Mouse (Mus musculus) Patski (cell line): Measurements from ENCODE around the gene Asic4. TPM values are rescaled to one million over a fixed set of nuclear protein-coding genes. Genes with fewer than 3 reads are reported as not detected.

Experiments
- ATAC-seq: fragments of 100-300 bp; one replicate; pipeline ENCODE4 v1.8.0; 2021
- CTCF ChIA-PET: fragments of 350-600 bp; sonication (Branson Sonifier 250); formaldehyde crosslinking; loops from one replicate; lab custom pipeline; 2022; ENCODE audit warnings: inconsistent platforms; lab: Charles Lee
- POLR2A ChIA-PET: fragments of 350-600 bp; sonication (Branson Sonifier 250); formaldehyde crosslinking; loops from one replicate; lab custom pipeline; 2022; ENCODE audit warnings: antibody characterized with exemption, inconsistent platforms; lab: Charles Lee
- DNase-seq: peaks from one replicate; pipeline ENCODE4 v3.0.0-alpha.2; 2011; ENCODE audit warnings: low read depth, low spot score
- H3K27me3 ChIP-seq: fragments of 371-371 bp; one replicate; pipeline ENCODE4 v1.5.1; 2021
- CTCF ChIP-seq: fragments of 100-300 bp; IDR thresholded peaks from one replicate; pipeline ENCODE4 v1.5.1; 2021
- in situ Hi-C: fragments of 300-500 bp; cut with MboI; formaldehyde crosslinking; loops from 3 replicates; pipeline ENCODE4 v1.11.1; 2018; ENCODE audit warnings: low pct_unique_long_range_greater_than_20kb, mixed read lengths
- polyA plus RNA-seq: library from polyadenylated mRNA; unstranded; gene quantifications from one replicate; pipeline ENCODE4 v1.2.3, GENCODE M21; 2021

The Asic4 gene
- polyA plus RNA-seq, 1 experiment from 2014 or later, result 0.04 TPM

GRCm38 (mm10) chr1:75449377-75450135, 680 bp upstream of the Asic4 start:
- in situ Hi-C loops, result no loop called here
- ChIA-PET POLR2A (no interaction called here), CTCF (interaction anchor here (2.1 to 3.9 kb wide), 2 partner anchors 8 to 18 kb away, joined by 5 to 31 read pairs; no protein-coding TSS in a partner anchor)
- no peak for TF ChIP-seq CTCF
- no peak for DNase-seq
- ATAC-seq, result no peak
- H3K27me3 ChIP-seq, result peaks cover 38% of the 10 kb centered on the region

DNA sequence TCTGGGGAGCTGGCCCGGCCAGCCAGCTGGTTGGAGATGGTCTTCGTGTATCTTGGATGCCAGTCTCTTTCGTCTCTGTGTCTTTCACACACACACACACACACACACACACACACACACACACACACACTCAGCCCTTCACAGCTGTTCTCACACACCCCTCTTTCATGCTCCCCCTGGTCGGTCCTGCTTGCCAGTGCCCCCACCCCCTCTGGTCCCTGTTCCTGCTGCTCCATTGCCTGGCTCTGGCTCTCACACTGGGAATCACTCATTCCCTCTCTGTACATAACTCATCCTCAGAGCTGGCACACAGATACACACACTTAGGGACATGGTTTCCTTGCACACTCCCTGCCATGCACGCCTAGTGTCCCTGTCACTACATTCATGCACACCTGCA, 1.7 kb downstream of the Asic4 start:
- CTCF ChIA-PET, result interaction anchor here (1.0 to 2.2 kb wide), 3 partner anchors 15 to 142 kb away, joined by 3 to 8 read pairs (median 5); no protein-coding TSS in a partner anchor
- in situ Hi-C loops, result no loop called here
- H3K27me3 ChIP-seq, result peaks cover 38% of the 10 kb centered on the region
- POLR2A ChIA-PET, result interaction anchor here (0.7 to 0.9 kb wide), 3 partner anchors 10 to 93 kb away, joined by 3 read pairs; no protein-coding TSS in a partner anchor
- TF ChIP-seq CTCF, result no peak
- no peak for DNase-seq
- no peak for ATAC-seq

GRCm38 (mm10) chr1:75455433-75455832, 5.2 kb downstream of the Asic4 start:
- in situ Hi-C loops, result no loop called here
- ATAC-seq, result no peak
- POLR2A ChIA-PET, result no interaction called here
- TF ChIP-seq CTCF, result no peak
- CTCF ChIA-PET, result interaction anchor here (3.6 kb wide), 1 partner anchor 11 kb away, joined by 23 read pairs; no protein-coding TSS in a partner anchor
- DNase-seq, result no peak
- peaks cover 20% of the 10 kb centered on the region for H3K27me3 ChIP-seq

DNA sequence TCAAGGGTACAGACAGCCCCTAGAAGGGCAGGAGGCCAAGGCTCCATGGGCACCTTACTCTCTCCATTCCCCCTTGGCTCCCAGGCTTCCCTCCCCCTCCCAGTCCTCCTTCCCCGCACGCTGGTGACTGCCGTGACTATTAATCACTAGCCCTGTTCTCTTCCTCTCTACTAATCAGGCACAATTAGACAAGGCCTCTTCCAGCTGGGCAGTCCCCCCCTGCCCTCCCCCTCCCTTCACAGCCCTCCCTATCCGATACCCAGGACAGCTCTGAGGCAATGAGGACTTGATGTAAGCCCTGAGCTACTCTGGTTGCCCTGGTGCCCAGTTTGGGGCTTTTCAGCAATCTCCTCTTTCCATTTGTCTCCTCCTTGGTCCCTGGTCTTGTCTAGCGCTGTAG, 5.7 kb downstream of the Asic4 start:
- CTCF ChIA-PET, result interaction anchor here (3.6 kb wide), 1 partner anchor 11 kb away, joined by 23 read pairs; no protein-coding TSS in a partner anchor
- TF ChIP-seq CTCF, result no peak
- POLR2A ChIA-PET, result interaction anchor here (1.2 kb wide), 1 partner anchor 10 kb away, joined by 4 read pairs; no protein-coding TSS in a partner anchor
- ATAC-seq (no peak), DNase-seq (no peak)
- H3K27me3 ChIP-seq, result peaks cover 15% of the 10 kb centered on the region
- in situ Hi-C loops, result no loop called here

GRCm38 (mm10) chr1:75456746-75457564, 6.7 kb downstream of the Asic4 start:
- ChIA-PET POLR2A (interaction anchor here (0.5 to 1.2 kb wide), 3 partner anchors 11 to 114 kb away, joined by 3 to 4 read pairs (median 4); no protein-coding TSS in a partner anchor), CTCF (interaction anchor here (0.9 to 3.6 kb wide), 4 partner anchors 8 to 57 kb away, joined by 3 to 23 read pairs (median 10); partner anchors contain the start of genes Chpf and Tmem198)
- DNase-seq (no peak), ATAC-seq (no peak)
- peaks cover 10% of the 10 kb centered on the region for H3K27me3 ChIP-seq
- no peak for TF ChIP-seq CTCF
- in situ Hi-C loops, result no loop called here

DNA sequence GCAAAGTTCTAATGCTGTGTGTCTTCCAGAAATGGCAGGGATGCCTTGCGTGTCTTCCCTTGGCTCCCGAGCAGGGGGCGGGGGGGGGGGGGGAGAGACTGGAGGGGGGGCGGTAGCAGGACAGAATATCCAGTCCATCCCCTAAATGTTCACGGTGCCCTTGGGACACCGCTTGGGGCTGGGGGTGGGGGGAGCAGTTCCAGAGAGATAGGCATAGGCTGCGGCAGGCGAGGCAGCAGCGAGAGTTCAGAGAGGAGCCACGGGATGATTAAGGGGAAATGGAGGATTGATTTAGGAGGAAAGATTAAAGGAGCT, 7.4 kb downstream of the Asic4 start:
- peak; percentile 29 for ATAC-seq

GRCm38 (mm10) chr1:75458025-75458788, 8.0 kb downstream of the Asic4 start:
- DNase-seq, result peak; percentile 58
- in situ Hi-C loops, result no loop called here
- CTCF ChIA-PET, result interaction anchor here (0.9 to 3.6 kb wide), 9 partner anchors 9 to 115 kb away, joined by 3 to 23 read pairs (median 4); partner anchors contain the start of genes Chpf, Gmppa and Tmem198
- POLR2A ChIA-PET, result interaction anchor here (0.6 to 1.7 kb wide), 5 partner anchors 10 to 140 kb away, joined by 3 to 7 read pairs (median 4); no protein-coding TSS in a partner anchor
- ATAC-seq, result peak; percentile 67
- no peak for TF ChIP-seq CTCF
- no peaks in the 10 kb centered on the region for H3K27me3 ChIP-seq

More for the DNA sequence above, 7.4 kb downstream of the Asic4 start:
- in situ Hi-C loops, result no loop called here
- no peak for DNase-seq
- CTCF ChIA-PET, result interaction anchor here (0.9 to 3.6 kb wide), 8 partner anchors 9 to 114 kb away, joined by 3 to 23 read pairs (median 4); partner anchors contain the start of genes Chpf, Gmppa and Tmem198
- peaks cover 4% of the 10 kb centered on the region for H3K27me3 ChIP-seq
- POLR2A ChIA-PET, result interaction anchor here (0.7 to 1.7 kb wide), 3 partner anchors 11 to 110 kb away, joined by 3 to 7 read pairs (median 4); no protein-coding TSS in a partner anchor
- TF ChIP-seq CTCF, result no peak

DNA sequence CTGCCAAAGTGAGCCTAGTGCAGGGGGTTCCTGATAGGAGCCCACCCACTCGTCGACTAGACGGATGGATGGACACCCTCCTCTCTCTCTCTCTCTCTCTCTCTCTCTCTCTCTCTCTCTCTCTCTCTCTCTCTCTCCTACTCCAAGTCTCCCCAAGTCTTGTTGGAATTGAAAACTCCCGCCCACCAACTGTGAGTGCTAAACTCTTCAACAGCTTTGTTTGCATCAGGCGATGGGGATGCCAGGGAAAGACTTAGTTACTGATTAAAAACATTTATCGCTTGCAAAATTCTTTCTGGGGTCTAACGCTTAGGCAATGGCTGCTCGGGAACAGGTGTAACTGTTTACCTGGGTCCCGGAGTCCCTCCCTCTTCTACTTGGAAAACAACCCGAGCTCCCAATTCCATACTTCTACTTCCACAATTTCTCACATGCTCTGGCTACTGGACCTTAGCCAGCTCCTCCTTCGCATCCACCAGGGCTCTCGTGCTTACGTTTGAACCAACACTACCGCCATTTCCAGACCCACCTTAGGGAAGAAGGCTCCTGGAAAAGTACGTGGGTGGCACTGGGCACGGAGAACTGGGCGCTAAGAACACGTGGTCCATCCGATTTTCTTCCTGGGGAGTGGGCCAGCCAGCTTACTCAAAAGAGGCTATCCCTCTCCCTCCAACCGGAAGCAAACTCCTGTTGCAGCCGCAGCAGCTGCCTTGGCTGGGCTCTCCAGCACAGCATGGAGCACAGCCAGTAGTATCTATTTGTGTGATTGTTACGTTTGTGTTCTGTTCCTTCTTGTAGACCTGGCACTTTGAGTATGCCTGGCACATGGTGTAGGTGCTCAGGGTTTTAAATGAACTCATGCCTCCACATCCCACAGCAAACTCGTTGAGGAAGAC, 8.8 kb downstream of the Asic4 start:
- no peaks in the 10 kb centered on the region for H3K27me3 ChIP-seq
- in situ Hi-C loops, result no loop called here
- no peak for ATAC-seq
- DNase-seq, result no peak
- ChIA-PET CTCF (interaction anchor here (0.9 to 3.6 kb wide), 9 partner anchors 8 to 116 kb away, joined by 3 to 23 read pairs (median 3); partner anchors contain the start of genes Chpf, Gmppa and Tmem198), POLR2A (interaction anchor here (0.6 to 1.7 kb wide), 4 partner anchors 9 to 141 kb away, joined by 3 to 7 read pairs (median 4); no protein-coding TSS in a partner anchor)
- TF ChIP-seq CTCF, result no peak
